Mouse (Mus musculus) spleen, adult 18-20 months (tissue): ENCODE measurements around the gene Nelfcd.
A peak's percentile ranks its signal among the peaks of the same experiment; 100 is the strongest.

Source experiments
- DNase-seq, 2 experiments: peaks; one replicate each; pipeline ENCODE4 v3.0.0; 2022; ENCODE audit warnings: mixed read lengths in 2 of 2

Nelfcd gene

DNA sequence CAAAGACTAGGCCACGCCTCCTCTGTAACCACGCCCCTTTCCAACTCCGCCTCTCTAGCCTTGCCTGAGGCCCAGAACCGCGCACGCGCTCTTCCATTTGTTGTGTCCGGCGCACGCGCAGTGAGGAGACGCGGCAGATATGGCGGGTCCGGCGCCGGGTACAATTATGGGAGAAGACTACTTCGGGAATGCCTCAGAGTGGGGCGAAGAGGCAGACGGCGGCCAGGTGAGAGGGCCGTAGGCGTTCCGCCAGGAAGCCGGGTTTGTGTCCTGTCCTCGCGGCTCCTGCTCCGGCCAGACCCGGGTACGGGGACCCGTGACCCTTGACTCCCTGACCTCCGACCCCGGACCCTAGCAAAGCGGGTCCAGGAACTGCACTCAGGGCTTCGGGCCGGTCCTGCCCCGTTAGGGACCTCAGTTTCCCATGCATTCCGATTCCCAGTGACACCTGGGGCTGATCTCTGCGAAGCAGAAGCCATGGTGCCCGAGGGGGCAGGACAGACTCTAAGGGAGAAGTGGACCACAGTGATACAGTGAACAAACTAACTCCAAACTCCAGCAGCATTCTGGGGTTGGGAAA, at the start of gene Nelfcd:
Gene Nelfcd, plus strand, starts transcription at position 74 of the 580 bp plus-strand sequence.
- peak; percentile 91 to 95 for DNase-seq

DNA sequence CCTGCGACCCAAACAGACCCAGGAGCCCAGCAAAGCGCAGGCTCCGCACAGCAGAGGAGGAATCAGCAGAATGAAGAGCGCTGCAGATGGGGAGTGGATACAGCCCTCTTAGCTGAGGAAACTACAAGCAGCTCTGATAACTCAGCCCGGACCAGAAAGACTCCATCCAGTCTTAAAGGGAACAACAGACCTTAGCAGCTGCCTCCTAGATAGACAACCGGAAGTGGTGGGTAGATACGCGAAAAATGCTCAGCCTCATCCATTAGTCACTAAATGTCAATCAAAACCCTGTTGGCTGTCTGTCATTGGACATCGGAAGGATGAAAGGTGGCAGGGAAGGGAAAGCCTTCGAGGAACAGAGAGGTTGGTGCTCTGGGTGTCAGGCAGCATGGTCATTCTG, 49.0 kb upstream of the Nelfcd start:
- no peak for DNase-seq

DNA sequence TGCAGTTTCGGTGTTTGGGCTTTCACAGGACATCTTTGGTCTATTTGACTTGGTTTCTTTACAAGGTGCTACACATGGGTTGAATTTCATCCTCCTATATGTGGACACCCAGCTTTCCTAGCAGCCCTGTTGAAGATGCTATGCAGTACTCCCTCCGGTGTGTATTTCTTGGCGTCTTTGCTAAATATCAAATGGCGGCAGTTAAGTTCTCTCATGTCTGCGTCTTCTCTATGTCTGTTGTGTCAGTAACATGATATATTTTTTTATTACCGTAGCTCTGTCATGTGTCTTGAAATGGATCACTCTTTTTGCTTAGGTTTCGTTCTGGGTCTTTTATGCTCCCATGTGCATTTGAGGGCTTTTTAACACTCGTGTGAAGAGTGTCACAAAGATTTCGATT, 34.6 kb upstream of the Nelfcd start:
- DNase-seq = no peak

DNA sequence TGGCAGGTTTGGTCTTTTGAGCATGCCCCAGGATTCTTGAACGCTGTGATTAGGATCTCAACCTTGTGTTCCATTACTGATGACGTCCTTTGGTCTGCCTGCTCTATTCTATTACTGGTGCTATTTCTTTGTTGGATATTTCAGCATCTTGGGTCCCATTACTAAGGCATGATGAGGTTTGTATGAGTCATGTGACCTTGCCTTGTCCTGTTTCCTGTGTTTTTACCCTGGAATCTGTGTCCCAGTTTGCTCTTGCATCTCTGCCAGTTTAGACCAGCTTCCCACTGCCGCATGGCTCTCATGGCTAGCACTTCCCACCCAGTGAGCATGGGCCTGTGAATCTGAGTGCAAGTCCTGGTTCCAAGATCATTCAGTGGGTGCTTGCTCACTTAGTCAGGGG, 23.7 kb upstream of the Nelfcd start:
- no peak for DNase-seq

DNA sequence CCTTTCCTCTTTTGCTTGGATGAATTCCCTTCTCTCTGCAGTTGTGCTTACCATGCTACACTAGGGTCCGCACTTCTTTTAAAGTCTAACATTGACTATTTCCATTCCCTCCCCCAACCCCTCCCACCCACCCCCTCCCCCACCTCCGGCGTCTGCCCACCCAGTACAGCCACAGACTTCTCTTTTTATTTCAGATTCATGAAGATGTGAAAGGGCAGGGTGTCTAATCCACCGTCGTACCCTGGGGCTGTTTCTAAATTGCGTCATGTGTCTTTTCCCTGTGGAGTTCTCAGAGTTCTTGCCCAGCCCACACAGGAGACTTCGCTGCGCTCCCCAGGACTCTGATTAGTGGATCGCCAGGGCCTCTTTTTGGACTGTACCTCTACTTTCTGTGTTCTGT, 23.1 kb upstream of the Nelfcd start:
- no peak for DNase-seq

DNA sequence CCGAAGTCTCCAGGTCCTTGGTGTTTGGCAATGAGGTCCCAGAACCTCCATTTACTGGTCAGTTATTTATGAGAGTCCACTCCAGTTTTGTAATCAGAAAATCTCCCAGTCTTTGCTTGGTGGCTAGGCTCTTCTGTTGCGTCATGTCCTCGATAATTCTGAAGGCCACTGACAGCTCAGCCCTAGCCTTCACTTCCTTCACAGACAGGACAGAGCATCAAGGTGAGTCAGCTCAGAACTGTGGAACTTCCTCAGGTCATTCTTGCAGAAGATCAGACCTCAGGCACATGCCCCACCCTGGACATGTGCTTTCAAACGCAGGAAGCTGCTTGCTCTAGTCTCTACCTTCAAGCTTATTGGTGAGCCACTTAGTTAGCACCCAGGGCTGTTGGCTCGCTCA, 22.2 kb upstream of the Nelfcd start:
- no peak for DNase-seq

DNA sequence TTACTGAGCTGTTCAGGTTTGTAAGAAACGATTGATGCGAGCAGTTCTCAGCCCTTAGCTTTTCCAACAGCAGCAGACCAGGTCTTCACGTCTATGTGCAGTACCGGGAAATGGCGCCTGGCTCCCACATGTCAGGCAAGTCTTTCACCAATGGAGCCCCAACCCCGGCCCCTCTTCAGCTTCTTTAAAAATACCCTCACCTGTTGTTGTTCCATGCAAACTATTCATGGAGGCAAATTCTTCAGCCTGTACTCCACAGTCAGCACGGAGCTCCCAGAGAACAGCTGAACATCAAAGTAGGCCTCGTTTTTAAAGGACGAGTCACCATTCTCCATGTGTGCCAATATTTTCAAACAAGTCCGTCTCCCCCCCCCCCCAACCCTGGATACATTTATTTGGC, 19.0 kb upstream of the Nelfcd start:
- DNase-seq = no peak

DNA sequence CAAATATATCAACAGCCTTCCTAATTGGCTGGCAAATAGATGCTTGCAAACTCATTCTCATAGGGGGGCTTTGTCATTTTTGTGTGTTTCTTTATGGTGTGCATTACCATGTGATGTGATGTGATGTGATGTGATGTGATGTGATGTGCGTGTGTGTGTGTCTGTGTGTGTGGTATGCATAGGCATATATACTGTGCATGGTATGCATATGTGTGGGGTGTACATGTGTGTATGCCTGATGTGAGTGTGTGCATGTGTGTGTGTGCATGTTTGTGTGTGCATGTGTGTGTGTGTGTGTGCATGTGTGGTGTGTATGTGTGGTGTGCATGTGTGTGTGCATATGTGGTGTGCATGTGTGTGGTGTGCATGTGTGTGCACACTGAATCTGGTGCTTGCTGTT, 18.5 kb upstream of the Nelfcd start:
- DNase-seq = no peak

DNA sequence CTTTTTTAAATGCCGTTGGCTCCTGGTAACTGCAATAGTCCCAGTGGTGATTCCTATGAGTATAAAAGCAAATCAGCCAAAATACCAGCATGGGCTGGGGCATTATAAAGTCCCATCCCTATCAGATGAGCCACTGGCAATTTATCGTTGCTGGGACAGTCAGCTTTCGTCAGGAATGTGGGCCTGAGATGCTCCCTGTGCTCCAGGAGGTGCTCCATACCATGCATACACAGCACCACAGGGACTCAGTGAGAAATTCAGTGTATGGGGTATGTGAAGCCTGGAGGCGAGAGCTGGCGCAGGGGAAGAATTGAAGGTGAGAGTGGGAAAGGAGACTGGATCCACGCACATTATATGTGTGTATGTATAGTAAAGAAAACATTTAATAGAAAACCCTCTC, 17.7 kb upstream of the Nelfcd start:
- DNase-seq = no peak

DNA sequence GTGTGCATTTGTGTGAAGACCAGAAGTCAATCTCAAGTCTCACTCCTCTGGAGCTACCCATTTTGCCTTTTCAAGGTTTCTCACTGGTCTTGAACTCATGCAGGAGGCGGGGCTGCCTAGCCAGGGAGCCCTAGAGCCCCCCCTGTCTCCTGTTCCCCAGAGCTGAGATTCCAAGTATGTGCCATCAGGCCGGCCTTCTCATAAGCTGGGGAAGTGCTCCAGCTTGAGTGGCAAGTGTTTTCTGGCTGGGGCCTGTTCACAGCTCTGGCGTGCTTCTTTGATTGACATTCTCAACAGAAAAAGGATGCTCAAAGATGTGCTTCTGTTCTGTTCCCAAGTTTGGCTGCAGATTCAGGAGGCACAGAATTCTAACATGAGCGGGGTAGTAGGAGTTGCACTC, 15.2 kb upstream of the Nelfcd start:
- DNase-seq = no peak

DNA sequence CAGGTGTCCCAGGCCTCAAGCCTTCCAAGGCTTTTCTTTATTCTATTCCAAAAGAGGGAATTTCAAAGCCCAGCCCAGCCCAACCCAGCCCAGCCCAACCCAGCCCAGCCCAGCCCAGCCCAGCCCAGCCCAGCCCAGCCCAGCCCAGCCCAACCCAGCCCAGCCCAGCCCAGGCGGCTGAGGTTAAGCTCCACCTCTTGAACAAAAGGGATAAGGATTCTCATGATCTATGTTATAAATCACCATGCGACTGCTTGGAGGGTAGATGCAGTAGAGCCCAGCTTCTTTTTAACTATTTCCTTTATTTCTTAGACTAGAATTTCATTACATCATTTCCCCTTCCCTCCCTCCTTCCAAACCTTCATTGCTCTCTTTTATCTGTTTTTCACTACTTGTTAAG, 5.4 kb upstream of the Nelfcd start:
- no peak for DNase-seq

DNA sequence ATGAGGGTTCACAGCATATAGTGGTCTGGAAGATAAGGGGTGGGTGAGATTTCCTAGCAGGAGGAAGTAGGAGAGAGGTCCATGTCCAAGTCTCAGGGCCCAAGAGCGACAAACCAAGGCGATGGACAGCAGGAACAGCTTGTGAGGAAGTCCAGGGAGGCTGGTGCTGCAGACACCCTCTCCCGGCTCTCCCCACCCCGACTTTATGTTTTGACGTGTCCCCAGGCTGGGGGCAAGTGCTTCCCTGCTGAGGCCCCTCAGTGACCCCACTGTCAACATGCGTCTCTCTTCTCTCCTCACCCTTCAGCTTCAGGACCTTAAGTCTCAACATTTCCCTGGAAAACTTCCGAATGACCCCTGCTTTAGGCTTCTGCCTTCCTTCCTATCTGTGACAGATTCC, 2.5 kb upstream of the Nelfcd start:
- DNase-seq = no peak

DNA sequence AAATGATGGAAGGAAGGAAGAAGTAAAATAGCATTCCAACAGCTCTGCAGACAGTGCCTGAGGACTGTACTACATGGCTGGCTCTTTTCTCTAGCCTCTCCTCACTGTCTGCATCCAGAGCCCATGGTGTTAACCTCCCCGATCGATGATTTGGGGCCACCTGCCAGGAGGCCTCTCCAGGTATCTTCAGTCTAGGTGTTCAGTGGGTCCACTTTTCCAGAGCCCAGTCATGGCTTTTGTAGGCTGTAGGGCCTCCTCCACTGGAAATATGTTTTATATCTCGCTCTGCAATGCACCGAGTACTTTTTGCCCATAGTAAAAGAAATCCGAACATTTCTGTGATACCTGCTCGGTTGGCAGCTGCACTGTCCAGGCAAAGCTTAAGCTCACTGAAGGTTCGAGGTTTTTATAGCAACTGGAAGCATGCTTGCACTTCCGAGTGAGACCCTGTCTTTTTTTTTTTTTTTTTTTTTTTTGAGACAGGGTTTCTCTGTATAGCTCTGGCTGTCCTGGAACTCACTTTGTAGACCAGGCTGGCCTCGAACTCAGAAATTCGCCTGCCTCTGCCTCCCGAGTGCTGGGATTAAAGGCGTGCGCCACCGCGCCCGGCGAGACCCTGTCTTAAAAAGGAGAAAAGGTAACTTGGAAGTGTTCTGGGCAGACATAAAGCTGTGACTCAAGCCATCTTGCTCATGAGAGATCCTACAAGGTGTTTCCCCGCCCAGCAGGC, 438 bp upstream of the Nelfcd start:
- no peak for DNase-seq

DNA sequence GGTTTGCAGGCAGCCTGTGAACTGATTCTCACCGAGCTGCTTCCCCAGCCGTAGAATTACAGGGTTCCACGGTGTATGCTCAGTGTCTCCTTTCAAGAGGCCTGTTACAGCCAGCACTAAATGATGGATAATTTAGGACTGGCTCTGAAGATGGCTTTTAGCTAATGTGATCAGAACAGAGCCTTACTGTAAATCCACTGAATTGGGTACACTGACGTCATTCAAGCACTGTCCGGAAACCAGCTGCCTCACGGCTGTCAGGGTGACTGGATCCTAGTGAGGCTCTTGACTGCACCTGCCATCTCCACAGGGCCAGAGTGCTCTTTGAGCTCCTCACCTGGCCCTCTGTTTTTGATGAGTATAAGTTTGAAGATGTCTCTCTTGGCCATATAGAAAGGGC, 5.5 kb downstream of the Nelfcd start:
- no peak for DNase-seq

DNA sequence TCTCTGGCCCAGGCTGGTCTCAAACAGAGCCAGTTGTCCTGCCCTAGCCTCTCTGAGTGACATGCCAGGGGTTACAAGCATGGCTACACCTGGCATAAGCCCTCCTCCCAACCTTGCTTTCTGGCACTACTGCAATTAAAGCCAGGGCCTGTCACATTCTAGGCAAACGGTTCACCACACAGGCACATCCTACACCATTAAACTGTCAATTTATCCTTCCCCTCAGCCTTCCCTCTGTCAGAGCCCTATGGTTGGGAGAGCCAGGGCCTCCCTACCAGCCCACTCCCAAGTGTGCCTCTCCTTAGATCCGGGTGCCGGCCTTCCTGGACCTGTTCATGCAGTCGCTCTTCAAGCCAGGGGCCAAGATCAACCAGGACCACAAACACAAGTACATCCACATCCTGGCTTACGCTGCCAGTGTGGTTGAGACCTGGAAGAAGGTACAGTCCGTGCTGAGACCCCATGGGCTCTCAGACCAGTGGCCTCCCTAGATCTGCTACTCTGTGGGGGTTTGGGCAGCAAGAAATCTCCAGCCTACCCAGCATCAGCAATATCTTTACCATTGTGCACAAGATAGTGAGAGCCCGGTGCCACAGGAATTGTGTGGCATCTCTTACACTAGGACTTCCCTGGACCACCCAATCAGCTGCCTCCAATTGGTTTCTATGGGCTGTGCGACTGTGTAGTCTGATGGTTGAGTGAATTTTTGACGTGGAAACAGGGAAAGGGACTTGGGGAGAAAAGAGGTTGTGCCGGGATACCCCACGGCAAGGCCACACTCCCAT, 8.9 kb downstream of the Nelfcd start:
- DNase-seq = no peak

DNA sequence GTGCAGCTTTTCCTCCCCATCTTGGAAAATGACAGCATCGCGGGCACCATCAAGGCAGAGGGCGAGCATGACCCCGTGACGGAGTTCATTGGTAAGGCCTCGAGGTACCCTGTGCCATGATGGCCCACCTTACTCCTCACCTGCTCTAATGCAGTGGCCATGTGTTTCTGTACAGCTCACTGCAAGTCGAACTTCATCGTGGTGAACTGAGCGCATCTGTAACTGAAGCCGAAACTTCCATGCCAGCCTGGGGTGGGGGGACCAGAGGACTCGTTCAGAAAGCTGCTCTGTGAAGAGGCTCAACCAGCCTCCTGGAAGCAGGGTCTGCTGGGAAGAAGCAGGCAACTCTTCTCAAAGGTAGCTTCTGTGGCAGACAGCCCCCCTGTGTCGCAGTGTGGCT, 11.3 kb downstream of the Nelfcd start:
- no peak for DNase-seq

DNA sequence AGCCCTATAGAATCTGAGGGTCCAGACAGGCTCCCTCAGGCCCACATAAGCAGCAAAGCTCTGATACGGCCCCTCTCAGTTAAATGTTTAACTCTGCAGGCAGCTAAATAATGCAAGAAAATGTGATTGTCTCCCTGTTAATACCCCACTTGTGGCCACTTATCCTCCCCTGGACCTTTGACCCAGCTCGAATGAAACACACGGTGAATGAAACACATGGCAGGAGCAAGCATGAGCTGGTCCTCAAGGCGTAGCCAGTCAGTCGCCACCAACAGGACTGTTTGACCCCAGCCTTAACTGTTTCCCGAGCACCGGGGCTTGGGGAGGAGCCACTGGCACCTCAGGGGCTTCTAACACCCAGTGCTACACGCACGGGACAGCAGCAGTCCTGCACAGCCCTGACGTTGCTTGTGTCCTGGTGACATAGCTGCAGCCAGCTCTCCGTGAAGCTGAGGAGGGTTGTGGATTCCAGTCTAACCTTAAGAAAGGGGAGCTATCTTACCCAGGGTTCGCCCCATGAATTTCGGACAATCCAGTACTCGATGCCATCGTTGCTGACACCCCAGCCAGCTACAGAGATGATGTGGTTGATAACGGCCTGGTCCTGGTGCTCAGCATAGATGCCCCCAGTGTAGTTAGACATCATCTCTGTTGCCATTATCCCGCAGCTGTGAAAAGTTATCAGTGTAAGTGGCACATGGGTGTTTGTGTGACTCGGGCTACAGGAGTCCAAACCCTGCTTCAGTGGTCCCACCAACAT, 12.7 kb downstream of the Nelfcd start:
- DNase-seq = no peak

DNA sequence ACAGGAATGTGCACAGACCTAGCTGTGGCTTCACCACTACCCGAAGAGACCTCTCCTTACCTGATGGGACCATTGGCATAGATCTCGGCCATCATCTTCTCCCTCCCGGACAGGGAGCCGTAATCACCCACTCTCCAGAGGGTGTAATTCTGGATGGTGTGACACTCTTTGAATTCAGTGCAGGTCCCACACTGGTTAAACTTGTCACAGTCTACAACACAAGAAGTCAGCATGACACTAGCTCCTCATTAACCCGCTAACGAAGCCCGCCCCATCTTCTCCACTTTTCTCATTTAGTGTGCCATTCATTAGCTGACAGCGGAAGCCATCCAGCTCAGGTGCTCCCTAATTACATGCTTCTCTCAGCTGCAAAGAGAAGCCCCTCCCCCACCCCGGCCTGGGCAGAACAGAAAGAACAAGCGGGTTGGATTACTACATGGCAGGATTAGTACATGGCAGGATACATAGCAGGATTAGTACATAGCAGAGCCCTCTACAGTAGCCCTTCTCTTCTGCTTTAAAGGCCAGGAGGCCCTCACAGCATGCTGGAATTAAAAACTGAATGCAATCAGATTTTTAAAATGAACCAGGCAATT, 13.5 kb downstream of the Nelfcd start:
- DNase-seq = no peak

DNA sequence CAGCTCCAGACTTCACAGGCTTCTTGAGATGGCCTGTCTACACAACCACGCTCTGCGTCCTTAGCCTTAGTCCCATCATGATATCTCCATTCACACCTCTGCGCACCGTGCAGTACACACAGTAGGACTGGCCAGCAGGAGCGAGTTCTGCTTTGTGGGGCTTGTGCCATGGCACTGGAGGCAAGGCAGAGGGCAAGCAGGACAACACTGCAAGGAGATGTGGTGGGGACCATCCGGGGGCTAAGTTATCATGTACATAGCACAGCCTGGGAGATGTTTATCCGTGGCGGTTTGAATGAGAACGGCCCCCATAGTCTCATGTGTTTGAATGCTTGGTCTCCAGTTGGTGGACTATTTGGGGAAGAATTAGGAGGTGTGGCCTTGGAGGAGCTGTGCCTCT, 19.3 kb downstream of the Nelfcd start:
- DNase-seq = no peak

DNA sequence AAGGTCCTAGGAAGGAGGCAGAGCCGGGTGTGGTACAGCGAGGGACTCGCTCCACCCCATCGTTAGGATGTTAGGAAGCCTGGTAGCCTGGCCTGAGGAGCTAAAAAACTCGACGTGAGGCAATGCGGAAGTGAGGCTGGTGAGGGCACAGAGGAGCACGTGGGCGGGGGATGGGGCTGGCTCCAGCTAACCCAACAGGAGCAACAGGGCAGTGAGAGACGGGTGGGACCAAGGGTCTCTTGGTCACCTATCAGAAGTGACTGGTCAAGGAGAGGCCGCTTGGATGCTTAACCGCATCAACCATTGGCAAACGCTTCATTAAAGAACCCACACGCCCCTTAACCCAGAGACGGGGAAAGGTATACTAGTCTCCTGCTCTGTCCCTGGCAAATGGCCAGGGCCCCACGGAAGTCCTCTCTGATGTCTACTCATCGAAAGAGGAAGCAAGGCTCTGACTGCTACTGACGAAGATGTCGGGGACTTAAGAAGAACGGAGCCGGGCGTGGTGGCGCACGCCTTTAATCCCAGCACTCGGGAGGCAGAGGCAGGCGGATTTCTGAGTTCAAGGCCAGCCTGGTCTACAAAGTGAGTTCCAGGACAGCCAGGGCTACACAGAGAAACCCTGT, 20.6 kb downstream of the Nelfcd start:
- peak; percentile 68 to 70 for DNase-seq

DNA sequence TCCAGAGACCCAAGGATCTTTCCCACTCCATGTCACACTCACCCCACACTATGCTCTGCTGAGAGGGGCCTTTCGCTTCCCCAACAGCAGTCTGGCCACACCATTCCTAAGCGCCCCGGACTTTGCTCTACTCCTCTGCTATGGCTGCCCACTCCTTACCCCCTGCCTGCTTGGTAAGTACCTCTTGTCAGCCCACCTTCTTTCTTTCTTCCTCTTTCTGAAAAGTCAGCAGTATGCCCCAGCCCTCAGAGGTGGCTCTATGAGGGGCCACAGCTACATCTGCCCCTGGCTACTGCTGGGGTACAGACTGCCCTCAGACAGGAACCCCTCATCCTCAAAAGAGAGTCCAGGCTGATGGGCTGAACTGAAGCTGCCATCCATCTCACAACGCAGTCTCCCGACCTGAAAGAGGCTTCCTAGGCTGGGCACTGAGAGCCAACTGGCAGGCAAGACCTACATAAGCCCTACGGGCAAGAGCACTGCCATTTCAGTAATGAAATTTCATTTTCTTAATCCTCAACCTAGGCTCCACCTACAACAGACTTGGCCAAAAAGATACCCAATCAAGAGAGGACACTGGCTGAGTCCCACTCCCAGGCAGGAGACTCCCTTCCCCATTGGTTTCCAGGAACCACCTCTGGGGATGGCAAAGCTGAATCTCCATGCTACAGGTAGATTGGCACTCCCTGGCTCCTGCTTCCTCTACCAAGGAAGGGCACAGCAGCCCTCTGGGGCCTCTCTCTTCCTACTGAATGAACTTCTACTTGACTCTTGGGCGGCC, 21.5 kb downstream of the Nelfcd start:
- DNase-seq = peak; percentile 23 to 33

DNA sequence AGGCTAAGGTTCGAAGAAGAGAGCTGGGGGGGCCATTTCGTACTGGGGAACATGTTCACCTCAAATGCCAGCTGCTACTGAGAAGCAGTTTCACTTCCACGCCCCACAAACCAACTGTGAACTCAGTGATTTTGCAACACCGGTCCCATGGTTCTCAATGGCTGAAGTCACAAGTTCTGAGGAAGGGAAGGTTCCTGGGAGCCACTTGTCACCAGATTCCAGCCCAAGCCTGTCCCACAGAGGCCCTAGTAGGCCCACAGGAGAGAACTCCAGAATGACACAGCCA, 22.0 kb downstream of the Nelfcd start:
- DNase-seq = peak; percentile 60 to 62
